Mouse (Mus musculus) embryonic facial prominence, embryonic 14.5 days (tissue): ENCODE data around the gene Esrrb. TPM values are rescaled to one million over a fixed set of nuclear protein-coding genes. Genes with fewer than 3 reads are reported as not detected.
A peak's percentile ranks its signal among the peaks of the same experiment; 100 is the strongest.

Experiments
- ATAC-seq: fragments of 200-750 bp; cut with Nextera tagmentation; 2 replicates; pipeline ENCODE4 v1.8.0; 2017; ENCODE audit warnings: low read depth, moderate number of reproducible peaks, moderate TSS enrichment
- DNase-seq: peaks from one replicate; pipeline ENCODE4 v3.0.0-alpha.2; 2015; ENCODE audit warnings: low spot score
- H3K27ac ChIP-seq: fragments of 300-500 bp; sonication (generic); replicated peaks from 2 replicates; pipeline ENCODE4 v1.5.1; 2014; ENCODE audit warnings: low read depth, mild to moderate bottlenecking, low read length, moderate library complexity
- H3K27me3 ChIP-seq: fragments of 300-500 bp; sonication (generic); replicated peaks from 2 replicates; pipeline ENCODE4 v1.6.1; 2014; ENCODE audit warnings: low read length; ENCODE audit not compliant: control insufficient read depth, insufficient read depth
- H3K36me3 ChIP-seq: fragments of 300-500 bp; sonication (generic); 2 replicates; pipeline ENCODE4 v1.6.1; 2014; ENCODE audit warnings: low read length, mixed read lengths; ENCODE audit not compliant: control insufficient read depth, insufficient read depth
- H3K4me1 ChIP-seq: fragments of 300-500 bp; sonication (generic); 2 replicates; pipeline ENCODE4 v1.6.1; 2014; ENCODE audit warnings: antibody characterized with exemption, low read length; ENCODE audit not compliant: control insufficient read depth, insufficient read depth
- H3K4me2 ChIP-seq: fragments of 300-500 bp; sonication (generic); 2 replicates; pipeline ENCODE4 v1.6.1; 2014; ENCODE audit warnings: low read depth, mild to moderate bottlenecking, low read length, moderate library complexity, mixed read lengths
- H3K4me3 ChIP-seq: fragments of 300-500 bp; sonication (generic); 2 replicates; pipeline ENCODE4 v1.5.1; 2014; ENCODE audit warnings: low read depth, mild to moderate bottlenecking, low read length
- H3K9ac ChIP-seq: fragments of 300-500 bp; sonication (generic); 2 replicates; pipeline ENCODE4 v1.6.1; 2014; ENCODE audit warnings: low read depth, mild to moderate bottlenecking, low read length, moderate library complexity, mixed read lengths
- H3K9me3 ChIP-seq: fragments of 300-500 bp; sonication (generic); 2 replicates; pipeline ENCODE4 v1.6.1; 2016; ENCODE audit warnings: low read length; ENCODE audit not compliant: control insufficient read depth
- WGBS: fragments of 180-500 bp; shearing (Covaris S2); extraction: QIAGEN DNeasy Blood & Tissue Kit; methylation state at CpG from one replicate; pipeline ENCODE4 v1.1.7; 2014; 5-methylcytosine and 5-hydroxymethylcytosine counted together
- polyA plus RNA-seq: library from polyadenylated mRNA; unstranded; fragments of >200 nt; fragmentation: Nextera tagmentation; extraction: Ambion mirVana; gene quantifications from 2 replicates; pipeline ENCODE4 v1.2.1, GENCODE M21; 2014

Gene Esrrb
- polyA plus RNA-seq, 1 experiment from 2014 or later = 0.67 TPM

GRCm38 (mm10) chr12:86387671-86388270 lies 26.9 kb downstream of the Esrrb start:
- no peaks in the 10 kb centered on the region for H3K36me3 ChIP-seq
- H3K27ac ChIP-seq = no peak overlapping the region
- WGBS = 41% methylated on average over 10 of the region's 10 CpGs
- H3K27me3 ChIP-seq = no peaks in the 10 kb centered on the region
- H3K4me1 ChIP-seq = no peaks in the 10 kb centered on the region
- no peaks in the 10 kb centered on the region for H3K9me3 ChIP-seq
- H3K9ac ChIP-seq = no peak overlapping the region
- no peak overlapping the region for H3K4me2 ChIP-seq
- no peak overlapping the region for H3K4me3 ChIP-seq
- no peak for ATAC-seq
- DNase-seq = no peak

- H3K4me1 ChIP-seq = 0 out of 2 replicates have a peak, but pooled peaks cover 5% of the 10 kb centered on the region
- H3K4me2 ChIP-seq = no peak overlapping the region
- H3K27ac ChIP-seq = no peak overlapping the region
- 85% methylated on average over 12 of the region's 12 CpGs for WGBS
- no peaks in the 10 kb centered on the region for H3K36me3 ChIP-seq
- no peak overlapping the region for H3K4me3 ChIP-seq
- ATAC-seq (no peak), DNase-seq (no peak)
- H3K9me3 ChIP-seq = no peaks in the 10 kb centered on the region
- H3K9ac ChIP-seq = no peak overlapping the region
- H3K27me3 ChIP-seq = no peaks in the 10 kb centered on the region
Measured at GRCm38 (mm10) chr12:86394773-86395172, 33.9 kb downstream of the Esrrb start.

GRCm38 (mm10) chr12:86395326-86395725 lies 34.4 kb downstream of the Esrrb start:
- Histone ChIP-seq H3K27me3 (no peaks in the 10 kb centered on the region), H3K9ac (no peak overlapping the region), H3K4me2 (no peak overlapping the region), H3K4me3 (no peak overlapping the region), H3K27ac (no peak overlapping the region), H3K4me1 (0 out of 2 replicates have a peak, but pooled peaks cover 5% of the 10 kb centered on the region), H3K9me3 (no peaks in the 10 kb centered on the region), H3K36me3 (no peaks in the 10 kb centered on the region)
- ATAC-seq (no peak), DNase-seq (no peak)
- WGBS = 47% methylated on average over 7 of the region's 7 CpGs

GRCm38 (mm10) chr12:86398762-86399161 lies 37.8 kb downstream of the Esrrb start:
- WGBS = 22% methylated on average over 8 of the region's 8 CpGs
- no peak for DNase-seq

GRCm38 (mm10) chr12:86402718-86403117 lies 41.8 kb downstream of the Esrrb start:
- Histone ChIP-seq H3K4me3 (peak overlapping the region; percentile 26), H3K27me3 (peaks cover 9% of the 10 kb centered on the region; the same call in 1 of the 2 replicates), H3K4me2 (peak overlapping the region; percentile 48), H3K27ac (no peak overlapping the region), H3K36me3 (no peaks in the 10 kb centered on the region), H3K4me1 (0 out of 2 replicates have a peak, but pooled peaks cover 5% of the 10 kb centered on the region), H3K9ac (no peak overlapping the region; the same call in 1 of the 2 replicates), H3K9me3 (no peaks in the 10 kb centered on the region)
- WGBS = 9% methylated on average over 21 of the region's 21 CpGs
- ATAC-seq (0 out of 2 replicates have a peak, but pooled peaks have one; percentile 62), DNase-seq (peak; percentile 77)

More at GRCm38 (mm10) chr12:86398762-86399161, 37.8 kb downstream of the Esrrb start:
- H3K27ac ChIP-seq = no peak overlapping the region
- 0 out of 2 replicates have a peak, but pooled peaks cover 5% of the 10 kb centered on the region for H3K4me1 ChIP-seq
- H3K36me3 ChIP-seq = no peaks in the 10 kb centered on the region
- no peak overlapping the region for H3K9ac ChIP-seq
- no peak overlapping the region for H3K4me3 ChIP-seq
- H3K4me2 ChIP-seq = no peak overlapping the region
- ATAC-seq = no peak
- no peaks in the 10 kb centered on the region for H3K9me3 ChIP-seq
- H3K27me3 ChIP-seq = peaks cover 9% of the 10 kb centered on the region; the same call in 1 of the 2 replicates

- H3K4me1 ChIP-seq = no peaks in the 10 kb centered on the region
- peak; percentile 57 for DNase-seq
- H3K9me3 ChIP-seq = no peaks in the 10 kb centered on the region
- peak overlapping the region; percentile 77 for H3K4me2 ChIP-seq
- no peak overlapping the region for H3K27ac ChIP-seq
- peaks cover 75% of the 10 kb centered on the region for H3K27me3 ChIP-seq
- H3K36me3 ChIP-seq = no peaks in the 10 kb centered on the region
- H3K9ac ChIP-seq = peak overlapping the region; percentile 32
- peak; percentile 72; the same call in 1 of the 2 replicates for ATAC-seq
- 0% methylated on average over 35 of the region's 37 CpGs for WGBS
- H3K4me3 ChIP-seq = peak overlapping the region; percentile 44
Measured at GRCm38 (mm10) chr12:86421490-86421904, 60.6 kb downstream of the Esrrb start.

- no peak overlapping the region for H3K9ac ChIP-seq
- H3K4me1 ChIP-seq = no peaks in the 10 kb centered on the region
- WGBS = 2% methylated on average over 56 of the region's 59 CpGs
- ATAC-seq (no peak), DNase-seq (no peak)
- H3K36me3 ChIP-seq = no peaks in the 10 kb centered on the region
- peak overlapping the region; percentile 44 for H3K4me3 ChIP-seq
- H3K9me3 ChIP-seq = no peaks in the 10 kb centered on the region
- peak overlapping the region; percentile 77 for H3K4me2 ChIP-seq
- no peak overlapping the region for H3K27ac ChIP-seq
- H3K27me3 ChIP-seq = peaks cover 75% of the 10 kb centered on the region
Measured at GRCm38 (mm10) chr12:86422166-86422910, 61.4 kb downstream of the Esrrb start.

GRCm38 (mm10) chr12:86423102-86423501 lies 62.2 kb downstream of the Esrrb start:
- H3K9me3 ChIP-seq = no peaks in the 10 kb centered on the region
- H3K4me2 ChIP-seq = no peak overlapping the region
- peak overlapping the region; percentile 44; the same call in 1 of the 2 replicates for H3K4me3 ChIP-seq
- H3K36me3 ChIP-seq = no peaks in the 10 kb centered on the region
- 5% methylated on average over 13 of the region's 13 CpGs for WGBS
- DNase-seq (no peak), ATAC-seq (no peak)
- no peak overlapping the region for H3K27ac ChIP-seq
- H3K9ac ChIP-seq = no peak overlapping the region
- no peaks in the 10 kb centered on the region for H3K4me1 ChIP-seq
- peaks cover 75% of the 10 kb centered on the region for H3K27me3 ChIP-seq
